Mouse (Mus musculus) kidney, adult 2 months (tissue): ENCODE results near the gene Slc9a9.

Source experiments
- CTCF ChIP-seq: fragments of 200-500 bp; conservative IDR thresholded peaks from 2 replicates; pipeline ENCODE4 v1.5.1; 2011; ENCODE audit warnings: low read depth, mild to moderate bottlenecking, control low read depth, low read length, moderate library complexity, mixed read lengths; ENCODE audit not compliant: insufficient read depth, insufficient read length
- POLR2A ChIP-seq: fragments of 200-500 bp; IDR thresholded peaks from one replicate; pipeline ENCODE4 v1.6.1; 2011; ENCODE audit warnings: low read depth, low read length, control low read depth

DNA sequence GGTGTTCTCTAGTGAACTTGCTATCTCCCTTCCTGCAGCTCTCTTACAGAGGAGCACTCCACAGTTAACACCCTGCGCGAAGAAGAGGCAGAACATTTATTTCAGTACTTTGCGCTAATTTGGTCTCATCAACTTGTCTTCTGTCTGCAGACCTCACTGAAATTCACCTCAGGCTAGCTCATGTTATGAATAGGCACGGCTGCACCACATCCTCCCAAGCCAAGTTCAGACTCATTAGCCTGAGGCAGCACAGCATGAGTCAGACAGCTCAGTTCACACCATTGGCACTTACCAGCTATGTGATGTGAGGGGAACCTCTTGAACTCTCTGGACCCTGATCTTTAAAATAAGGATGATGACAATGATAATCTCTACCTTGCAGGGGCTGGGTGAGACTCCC, 482.0 kb downstream of the Slc9a9 start:
- TF ChIP-seq CTCF = no peak
- TF ChIP-seq POLR2A = no peak
